Mouse (Mus musculus) olfactory bulb, adult 2 months (tissue): ENCODE data around the gene Smarca2.

Experiments used
- CTCF ChIP-seq: fragments of 200-500 bp; IDR thresholded peaks from 2 replicates; pipeline ENCODE4 v1.5.1; 2012; ENCODE audit warnings: low read depth, mild to moderate bottlenecking, low read length, moderate library complexity; ENCODE audit not compliant: insufficient read depth
- POLR2A ChIP-seq: fragments of 200-500 bp; IDR thresholded peaks from 2 replicates; pipeline ENCODE4 v1.6.1; 2012; ENCODE audit warnings: mild to moderate bottlenecking, low read depth, low read length, moderate library complexity; ENCODE audit not compliant: insufficient read depth

DNA sequence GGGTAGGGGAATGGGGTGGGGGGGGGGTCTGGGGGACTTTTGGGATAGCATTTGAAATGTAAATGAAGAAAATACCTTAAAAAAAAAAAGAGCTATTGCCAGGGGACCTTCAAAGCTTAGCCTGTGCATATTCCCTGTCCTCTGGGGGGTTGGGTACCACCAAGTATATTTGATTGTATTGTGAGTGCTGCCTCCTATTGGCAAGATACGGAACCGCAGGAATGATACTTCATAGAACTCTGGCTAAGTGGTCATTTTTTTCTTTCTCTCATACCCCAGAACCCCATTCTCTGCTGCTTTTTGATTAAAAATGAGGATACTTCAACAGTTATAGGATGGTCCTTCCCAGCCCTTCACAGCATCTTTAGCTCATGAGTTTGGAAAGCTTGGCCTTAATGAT is 106.4 kb downstream of the Smarca2 start:
- TF ChIP-seq CTCF = no peak
- TF ChIP-seq POLR2A = no peak
